Mouse (Mus musculus) left cerebral cortex, adult 9 months (tissue): ENCODE data around the gene Rnf41.

Experiments used
- DNase-seq, 2 experiments: peaks; one replicate each; pipeline ENCODE4 v3.0.0; 2022; ENCODE audit warnings: low spot score in 2 of 2

Rnf41 gene

GRCm38 (mm10) chr10:128429052-128429451, 17.6 kb downstream of the Rnf41 start:
- DNase-seq = no peak

- no peak for DNase-seq
Observed at GRCm38 (mm10) chr10:128429454-128429853, 18.0 kb downstream of the Rnf41 start.

- DNase-seq = no peak
Observed at GRCm38 (mm10) chr10:128433417-128433816, 22.0 kb downstream of the Rnf41 start.

GRCm38 (mm10) chr10:128434681-128435080, 23.2 kb downstream of the Rnf41 start:
- no peak for DNase-seq

GRCm38 (mm10) chr10:128435186-128435823, 23.8 kb downstream of the Rnf41 start:
- DNase-seq = no peak

GRCm38 (mm10) chr10:128435873-128436272, 24.4 kb downstream of the Rnf41 start:
- no peak for DNase-seq

GRCm38 (mm10) chr10:128436376-128436775, 24.9 kb downstream of the Rnf41 start:
- DNase-seq = no peak

- DNase-seq = peak in 1 of 2 experiments; percentile 46
Observed at GRCm38 (mm10) chr10:128438675-128439279, 27.3 kb downstream of the Rnf41 start.

- DNase-seq = no peak
Observed at GRCm38 (mm10) chr10:128440407-128440806, 28.9 kb downstream of the Rnf41 start.

- DNase-seq = no peak
Observed at GRCm38 (mm10) chr10:128441324-128442119, 30.1 kb downstream of the Rnf41 start.

GRCm38 (mm10) chr10:128442718-128443117, 31.3 kb downstream of the Rnf41 start:
- DNase-seq = no peak

GRCm38 (mm10) chr10:128444354-128444753, 32.9 kb downstream of the Rnf41 start:
- no peak for DNase-seq

GRCm38 (mm10) chr10:128445407-128445806, 34.0 kb downstream of the Rnf41 start:
- DNase-seq = no peak

GRCm38 (mm10) chr10:128451014-128451413, 39.6 kb downstream of the Rnf41 start:
- no peak for DNase-seq

- no peak for DNase-seq
Observed at GRCm38 (mm10) chr10:128454471-128454870, 43.0 kb downstream of the Rnf41 start.

- peak in 1 of 2 experiments; percentile 69 for DNase-seq
Observed at GRCm38 (mm10) chr10:128455280-128455679, 43.8 kb downstream of the Rnf41 start.

GRCm38 (mm10) chr10:128457676-128458075, 46.2 kb downstream of the Rnf41 start:
- no peak for DNase-seq

- peak; percentile 70 to 94 for DNase-seq
Observed at GRCm38 (mm10) chr10:128458348-128458718, 46.9 kb downstream of the Rnf41 start.

GRCm38 (mm10) chr10:128458719-128459408, 47.4 kb downstream of the Rnf41 start, which contains the start of gene Smarcc2:
Smarcc2 (plus strand) TSS chr10:128459248.
- peak; percentile 55 to 64 for DNase-seq

GRCm38 (mm10) chr10:128459409-128460269, 48.2 kb downstream of the Rnf41 start:
- DNase-seq = peak in 1 of 2 experiments; percentile 40

- DNase-seq = no peak
Observed at GRCm38 (mm10) chr10:128460270-128460630, 48.8 kb downstream of the Rnf41 start.
